Mouse (Mus musculus): ENCODE results near the gene Spem2. TPM values are rescaled to one million over a fixed set of nuclear protein-coding genes. Genes with fewer than 3 reads are reported as not detected.

The Spem2 gene
- total and polyA plus RNA-seq, 2 experiments from 2014 or later = not detected

- Histone ChIP-seq H3K9me3 (ENCODE audit: low read length) (no peaks in the 10 kb centered on the region), H3K9ac (replicated peaks; ENCODE audit: low read length, poor library complexity, severe bottlenecking) (no peak overlapping the region), H3K4me3 (ENCODE audit: low read depth, low read length) (no peak overlapping the region), H3K4me2 (ENCODE audit: low read depth, low read length, poor library complexity, severe bottlenecking) (no peak overlapping the region), H3K27me3 (ENCODE audit: insufficient read depth, low read length) (no peaks in the 10 kb centered on the region), H3K4me1 (ENCODE audit: insufficient read depth, low read length) (no peaks in the 10 kb centered on the region), H3K36me3 (ENCODE audit: insufficient read depth, low read length) (peaks cover 20% of the 10 kb centered on the region; the same call in 1 of the 2 replicates), H3K27ac (ENCODE audit: low read depth, low read length) (no peak overlapping the region)
- no peak for ATAC-seq (ENCODE audit: low FRiP score)
- TF ChIP-seq CTCF (IDR thresholded peaks at IDR 0.05) = no peak
- WGBS = 59% methylated on average over 7 of the region's 7 CpGs
- DNase-seq (ENCODE audit: low spot score) = no peak
Measured at GRCm38 (mm10) chr11:69778985-69779384, 39.3 kb downstream of the Spem2 start.

DNA sequence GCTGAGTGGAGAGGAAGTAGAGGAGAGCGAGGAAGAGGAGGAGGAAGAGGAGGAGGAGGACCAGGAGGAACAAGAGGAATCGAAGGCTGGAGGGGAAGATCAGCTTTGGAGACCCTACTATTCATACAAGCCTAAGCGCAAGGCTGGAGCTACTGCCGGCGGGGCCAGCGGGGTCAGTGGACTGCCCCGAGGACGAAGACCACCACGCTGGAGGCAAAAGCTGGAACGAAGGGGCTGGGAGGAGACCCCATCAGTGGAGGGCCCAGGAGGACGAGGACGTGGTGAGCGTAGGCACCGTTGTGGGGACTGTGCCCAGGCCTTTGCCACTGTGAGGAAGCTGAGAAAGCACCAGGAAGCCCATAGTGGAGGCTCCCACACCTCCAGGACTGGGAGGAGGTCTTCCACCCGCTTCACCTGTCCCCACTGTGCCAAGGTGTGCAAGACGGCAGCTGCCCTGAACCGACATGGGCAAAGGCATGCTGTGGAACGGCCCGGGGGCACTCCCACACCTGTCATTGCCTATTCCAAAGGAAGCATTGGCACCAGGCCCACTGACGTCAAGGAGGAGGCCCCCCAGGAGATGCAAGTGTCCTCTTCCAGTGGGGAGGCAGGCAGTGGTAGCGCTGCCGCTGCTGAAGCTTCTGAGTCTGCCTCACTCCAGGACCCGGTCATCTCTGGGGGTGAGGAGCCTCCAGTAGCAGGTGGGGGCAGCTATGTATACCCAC lies 39.8 kb downstream of the Spem2 start:
- Histone ChIP-seq H3K27ac (ENCODE audit: low read depth, low read length) (no peak overlapping the region), H3K27me3 (ENCODE audit: insufficient read depth, low read length) (no peaks in the 10 kb centered on the region), H3K4me2 (ENCODE audit: low read depth, low read length, poor library complexity, severe bottlenecking) (no peak overlapping the region), H3K9ac (replicated peaks; ENCODE audit: low read length, poor library complexity, severe bottlenecking) (no peak overlapping the region), H3K9me3 (ENCODE audit: low read length) (no peaks in the 10 kb centered on the region), H3K4me3 (ENCODE audit: low read depth, low read length) (no peak overlapping the region), H3K36me3 (ENCODE audit: insufficient read depth, low read length) (peaks cover 20% of the 10 kb centered on the region; the same call in 1 of the 2 replicates), H3K4me1 (ENCODE audit: insufficient read depth, low read length) (no peaks in the 10 kb centered on the region)
- ATAC-seq (ENCODE audit: low FRiP score) (no peak), DNase-seq (ENCODE audit: low spot score) (no peak)
- TF ChIP-seq CTCF (IDR thresholded peaks at IDR 0.05) = no peak
- WGBS = 73% methylated on average over 23 of the region's 23 CpGs

DNA sequence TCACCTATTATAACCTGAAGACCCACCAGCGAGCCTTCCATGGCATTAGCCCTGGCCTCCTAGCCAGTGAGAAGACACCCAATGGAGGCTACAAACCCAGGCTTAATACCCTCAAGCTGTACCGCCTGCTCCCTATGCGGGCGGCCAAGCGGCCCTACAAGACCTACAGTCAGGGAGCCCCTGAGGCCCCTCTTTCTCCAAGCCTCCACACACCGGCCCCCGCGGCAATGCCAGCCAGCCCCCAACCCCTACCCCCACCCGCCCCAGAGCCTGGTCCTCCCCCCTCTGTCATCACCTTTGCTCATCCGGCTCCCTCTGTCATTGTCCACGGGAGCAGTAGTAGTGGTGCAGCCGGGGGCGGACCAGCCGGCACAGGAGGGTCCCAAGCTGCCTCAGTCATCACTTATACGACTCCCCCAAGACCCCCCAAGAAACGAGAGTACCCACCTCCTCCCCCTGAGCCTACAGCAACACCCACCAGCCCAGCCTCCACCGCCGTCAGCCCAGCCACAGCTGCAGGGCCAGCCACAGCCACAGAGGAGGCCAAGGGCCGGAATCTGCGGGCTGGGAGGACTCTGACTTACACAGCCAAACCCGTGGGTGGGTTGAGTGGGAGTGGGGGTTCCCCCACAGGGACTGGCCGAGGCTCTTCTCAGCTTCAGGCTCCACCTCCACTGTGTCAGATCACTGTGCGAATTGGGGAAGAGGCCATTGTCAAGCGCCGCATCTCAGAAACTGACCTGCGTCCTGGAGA lies 40.6 kb downstream of the Spem2 start:
- no peak for TF ChIP-seq CTCF (IDR thresholded peaks at IDR 0.05)
- H3K36me3 ChIP-seq (ENCODE audit: insufficient read depth, low read length) = peaks cover 20% of the 10 kb centered on the region; the same call in 1 of the 2 replicates
- no peaks in the 10 kb centered on the region for H3K27me3 ChIP-seq (ENCODE audit: insufficient read depth, low read length)
- WGBS = 62% methylated on average over 25 of the region's 26 CpGs
- no peak overlapping the region for H3K27ac ChIP-seq (ENCODE audit: low read depth, low read length)
- H3K9me3 ChIP-seq (ENCODE audit: low read length) = no peaks in the 10 kb centered on the region
- no peak overlapping the region for H3K4me3 ChIP-seq (ENCODE audit: low read depth, low read length)
- H3K4me2 ChIP-seq (ENCODE audit: low read depth, low read length, poor library complexity, severe bottlenecking) = no peak overlapping the region
- DNase-seq (ENCODE audit: low spot score) (no peak), ATAC-seq (ENCODE audit: low FRiP score) (no peak)
- H3K9ac ChIP-seq (replicated peaks; ENCODE audit: low read length, poor library complexity, severe bottlenecking) = no peak overlapping the region
- no peaks in the 10 kb centered on the region for H3K4me1 ChIP-seq (ENCODE audit: insufficient read depth, low read length)

GRCm38 (mm10) chr11:69776488-69776887 lies 41.8 kb downstream of the Spem2 start:
- no peak for TF ChIP-seq CTCF (IDR thresholded peaks at IDR 0.05)
- no peak overlapping the region for H3K4me3 ChIP-seq (ENCODE audit: low read depth, low read length)
- WGBS = 89% methylated on average over 20 of the region's 20 CpGs
- no peak overlapping the region for H3K9ac ChIP-seq (replicated peaks; ENCODE audit: low read length, poor library complexity, severe bottlenecking)
- H3K27me3 ChIP-seq (ENCODE audit: insufficient read depth, low read length) = no peaks in the 10 kb centered on the region
- no peaks in the 10 kb centered on the region for H3K4me1 ChIP-seq (ENCODE audit: insufficient read depth, low read length)
- no peak overlapping the region for H3K27ac ChIP-seq (ENCODE audit: low read depth, low read length)
- no peak for DNase-seq (ENCODE audit: low spot score)
- ATAC-seq (ENCODE audit: low FRiP score) = no peak
- H3K36me3 ChIP-seq (ENCODE audit: insufficient read depth, low read length) = peaks cover 20% of the 10 kb centered on the region; the same call in 1 of the 2 replicates
- no peak overlapping the region for H3K4me2 ChIP-seq (ENCODE audit: low read depth, low read length, poor library complexity, severe bottlenecking)
- no peaks in the 10 kb centered on the region for H3K9me3 ChIP-seq (ENCODE audit: low read length)

DNA sequence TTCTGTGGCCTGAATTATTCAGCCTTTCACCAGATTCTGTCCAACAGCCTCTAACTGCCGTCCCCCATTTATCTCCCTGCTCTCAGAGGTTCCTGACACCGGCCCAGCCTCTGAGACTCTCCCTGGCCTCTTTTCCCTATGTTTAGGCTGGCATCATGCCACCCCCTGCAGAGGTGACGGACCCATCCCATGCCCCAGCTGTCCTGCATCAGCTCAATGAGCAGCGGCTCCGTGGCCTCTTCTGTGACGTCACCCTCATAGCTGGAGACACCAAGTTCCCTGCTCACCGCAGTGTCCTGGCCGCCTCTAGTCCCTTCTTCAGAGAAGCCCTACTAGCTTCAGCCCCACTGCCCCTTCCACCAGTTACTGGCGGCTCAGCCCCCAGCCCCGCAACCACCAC lies 42.5 kb downstream of the Spem2 start:
- Histone ChIP-seq H3K36me3 (ENCODE audit: insufficient read depth, low read length) (peaks cover 20% of the 10 kb centered on the region; the same call in 1 of the 2 replicates), H3K27me3 (ENCODE audit: insufficient read depth, low read length) (no peaks in the 10 kb centered on the region), H3K4me2 (ENCODE audit: low read depth, low read length, poor library complexity, severe bottlenecking) (no peak overlapping the region), H3K9ac (replicated peaks; ENCODE audit: low read length, poor library complexity, severe bottlenecking) (no peak overlapping the region), H3K27ac (ENCODE audit: low read depth, low read length) (no peak overlapping the region), H3K9me3 (ENCODE audit: low read length) (no peaks in the 10 kb centered on the region), H3K4me3 (ENCODE audit: low read depth, low read length) (no peak overlapping the region), H3K4me1 (ENCODE audit: insufficient read depth, low read length) (no peaks in the 10 kb centered on the region)
- TF ChIP-seq CTCF (IDR thresholded peaks at IDR 0.05) = no peak
- ATAC-seq (ENCODE audit: low FRiP score) (no peak), DNase-seq (ENCODE audit: low spot score) (no peak)
- 74% methylated on average over 10 of the region's 10 CpGs for WGBS

GRCm38 (mm10) chr11:69774961-69775360 lies 43.3 kb downstream of the Spem2 start:
- 50% methylated on average over 5 of the region's 5 CpGs for WGBS
- ATAC-seq (ENCODE audit: low FRiP score) = no peak
- H3K27me3 ChIP-seq (ENCODE audit: insufficient read depth, low read length) = no peaks in the 10 kb centered on the region
- no peak overlapping the region for H3K27ac ChIP-seq (ENCODE audit: low read depth, low read length)
- no peak overlapping the region for H3K9ac ChIP-seq (replicated peaks; ENCODE audit: low read length, poor library complexity, severe bottlenecking)
- no peaks in the 10 kb centered on the region for H3K9me3 ChIP-seq (ENCODE audit: low read length)
- H3K4me1 ChIP-seq (ENCODE audit: insufficient read depth, low read length) = no peaks in the 10 kb centered on the region
- no peak overlapping the region for H3K4me2 ChIP-seq (ENCODE audit: low read depth, low read length, poor library complexity, severe bottlenecking)
- TF ChIP-seq CTCF (IDR thresholded peaks at IDR 0.05) = no peak
- peaks cover 20% of the 10 kb centered on the region; the same call in 1 of the 2 replicates for H3K36me3 ChIP-seq (ENCODE audit: insufficient read depth, low read length)
- H3K4me3 ChIP-seq (ENCODE audit: low read depth, low read length) = no peak overlapping the region
- no peak for DNase-seq (ENCODE audit: low spot score)
